Mouse (Mus musculus): Measurements from ENCODE around the gene Ralgps1. TPM values are rescaled to one million over a fixed set of nuclear protein-coding genes. Genes with fewer than 3 reads are reported as not detected.
A peak's percentile ranks its signal among the peaks of the same experiment; 100 is the strongest.

The Ralgps1 gene
- total RNA-seq, 2 experiments from 2014 or later, result 60.2 to 72.7 TPM

- DNase-seq, result no peak
Measured at GRCm38 (mm10) chr2:33237581-33237980, 133.7 kb downstream of the Ralgps1 start.

- no peak for DNase-seq
Measured at GRCm38 (mm10) chr2:33234848-33235247, 136.4 kb downstream of the Ralgps1 start.

- DNase-seq, result no peak
Measured at GRCm38 (mm10) chr2:33233856-33234255, 137.4 kb downstream of the Ralgps1 start.

- DNase-seq, result no peak
Measured at GRCm38 (mm10) chr2:33232782-33233570, 138.3 kb downstream of the Ralgps1 start.

- DNase-seq, result no peak
Measured at GRCm38 (mm10) chr2:33231788-33232187, 139.5 kb downstream of the Ralgps1 start.

- no peak for DNase-seq
Measured at GRCm38 (mm10) chr2:33230701-33231100, 140.6 kb downstream of the Ralgps1 start.

- DNase-seq, result no peak
Measured at GRCm38 (mm10) chr2:33228551-33228950, 142.7 kb downstream of the Ralgps1 start.

GRCm38 (mm10) chr2:33228077-33228476, 143.2 kb downstream of the Ralgps1 start:
- no peak for DNase-seq

- no peak for DNase-seq
Measured at GRCm38 (mm10) chr2:33225921-33226320, 145.4 kb downstream of the Ralgps1 start.

GRCm38 (mm10) chr2:33223656-33224358, 147.5 kb downstream of the Ralgps1 start:
- no peak for DNase-seq

- DNase-seq, result no peak
Measured at GRCm38 (mm10) chr2:33222480-33222879, 148.8 kb downstream of the Ralgps1 start.

- no peak for DNase-seq
Measured at GRCm38 (mm10) chr2:33221339-33221900, 149.9 kb downstream of the Ralgps1 start.

- no peak for DNase-seq
Measured at GRCm38 (mm10) chr2:33220674-33221338, 150.5 kb downstream of the Ralgps1 start.

GRCm38 (mm10) chr2:33220246-33220645, 151.0 kb downstream of the Ralgps1 start:
- no peak for DNase-seq

GRCm38 (mm10) chr2:33219637-33220036, 151.6 kb downstream of the Ralgps1 start:
- DNase-seq, result no peak

- DNase-seq, result no peak
Measured at GRCm38 (mm10) chr2:33218903-33219625, 152.2 kb downstream of the Ralgps1 start.

GRCm38 (mm10) chr2:33217425-33217794, 153.9 kb downstream of the Ralgps1 start:
- no peak for DNase-seq

- no peak for DNase-seq
Measured at GRCm38 (mm10) chr2:33216645-33217424, 154.5 kb downstream of the Ralgps1 start.

- DNase-seq, result peak; percentile 73 to 81
Measured at GRCm38 (mm10) chr2:33215700-33216509, 155.4 kb downstream of the Ralgps1 start, which contains the start of gene Angptl2. Gene Angptl2, plus strand, starts transcription at chr2:33216069.

GRCm38 (mm10) chr2:33215177-33215699, 156.0 kb downstream of the Ralgps1 start:
- no peak for DNase-seq
